Mouse (Mus musculus) kidney, postnatal 14 days (tissue): Measurements from ENCODE around the gene Fus.
"Not testable (repeated sequence)": the region's sequence is repeated elsewhere in the genome, so short reads cannot be mapped to it uniquely, and the experiment has no call there.

Source experiments
- DNase-seq: peaks from one replicate; pipeline ENCODE4 v3.0.0; 2022; ENCODE audit warnings: mixed read lengths

Fus gene

GRCm38 (mm10) chr7:127967004-127967921 is at the start of gene Fus:
Gene Fus, plus strand, starts transcription at chr7:127967457.
- DNase-seq, result peak; percentile 95

GRCm38 (mm10) chr7:127918203-127918602 is 49.1 kb upstream of the Fus start:
- DNase-seq, result peak; percentile 73

- no peak for DNase-seq
Measured at GRCm38 (mm10) chr7:127919290-127919689, 48.0 kb upstream of the Fus start.

- DNase-seq, result no peak
Measured at GRCm38 (mm10) chr7:127921516-127921915, 45.7 kb upstream of the Fus start.

GRCm38 (mm10) chr7:127922451-127923275 is 44.6 kb upstream of the Fus start:
- DNase-seq, result no peak

GRCm38 (mm10) chr7:127923714-127924113 is 43.5 kb upstream of the Fus start:
- no peak for DNase-seq

GRCm38 (mm10) chr7:127925252-127925651 is 42.0 kb upstream of the Fus start:
- DNase-seq, result peak; percentile 92

GRCm38 (mm10) chr7:127926066-127926465 is 41.2 kb upstream of the Fus start:
- DNase-seq, result peak; percentile 82

GRCm38 (mm10) chr7:127926846-127927245 is 40.4 kb upstream of the Fus start:
- DNase-seq, result peak; percentile 76

- no peak for DNase-seq
Measured at GRCm38 (mm10) chr7:127927726-127928125, 39.5 kb upstream of the Fus start.

GRCm38 (mm10) chr7:127928596-127928995 is 38.7 kb upstream of the Fus start:
- peak; percentile 64 for DNase-seq

GRCm38 (mm10) chr7:127929923-127930322 is 37.3 kb upstream of the Fus start, which contains the start of gene Prss8:
Gene Prss8, minus strand, starts transcription at chr7:127930104.
- DNase-seq, result peak; percentile 92

- no peak for DNase-seq
Measured at GRCm38 (mm10) chr7:127930636-127931035, 36.6 kb upstream of the Fus start.

- peak; percentile 82 for DNase-seq
Measured at GRCm38 (mm10) chr7:127931351-127932135, 35.7 kb upstream of the Fus start.

- peak; percentile 59 for DNase-seq
Measured at GRCm38 (mm10) chr7:127932273-127933031, 34.8 kb upstream of the Fus start.

GRCm38 (mm10) chr7:127934075-127934474 is 33.2 kb upstream of the Fus start:
- no peak for DNase-seq

GRCm38 (mm10) chr7:127935028-127935722 is 32.1 kb upstream of the Fus start:
- peak; percentile 97 for DNase-seq

GRCm38 (mm10) chr7:127935748-127936159 is 31.5 kb upstream of the Fus start:
- DNase-seq, result no peak

- no peak for DNase-seq
Measured at GRCm38 (mm10) chr7:127936216-127936884, 30.9 kb upstream of the Fus start.

GRCm38 (mm10) chr7:127942097-127942496 is 25.2 kb upstream of the Fus start:
- DNase-seq, result not testable (repeated sequence)

- no peak for DNase-seq
Measured at GRCm38 (mm10) chr7:127944614-127945013, 22.6 kb upstream of the Fus start.
